Mouse (Mus musculus): ENCODE data around the gene Stk33.

- TF ChIP-seq ZC3H11A (IDR thresholded peaks at IDR 0.05; ENCODE audit: borderline replicate concordance, low read depth, low read length): no peak
- no peak for TF ChIP-seq ZNF384 (IDR thresholded peaks at IDR 0.05; ENCODE audit: low read depth, low read length)
- no peak for TF ChIP-seq MAFK (IDR thresholded peaks at IDR 0.05; ENCODE audit: insufficient read depth, low read depth, low read length)
- TF ChIP-seq CHD2 (IDR thresholded peaks at IDR 0.05; ENCODE audit: low read depth, low read length): no peak
Measured at GRCm38 (mm10) chr7:109454856-109455255, 16.0 kb upstream of the Stk33 start.
